Mouse (Mus musculus): Measurements from ENCODE around the gene Pml.

The Pml gene

DNA sequence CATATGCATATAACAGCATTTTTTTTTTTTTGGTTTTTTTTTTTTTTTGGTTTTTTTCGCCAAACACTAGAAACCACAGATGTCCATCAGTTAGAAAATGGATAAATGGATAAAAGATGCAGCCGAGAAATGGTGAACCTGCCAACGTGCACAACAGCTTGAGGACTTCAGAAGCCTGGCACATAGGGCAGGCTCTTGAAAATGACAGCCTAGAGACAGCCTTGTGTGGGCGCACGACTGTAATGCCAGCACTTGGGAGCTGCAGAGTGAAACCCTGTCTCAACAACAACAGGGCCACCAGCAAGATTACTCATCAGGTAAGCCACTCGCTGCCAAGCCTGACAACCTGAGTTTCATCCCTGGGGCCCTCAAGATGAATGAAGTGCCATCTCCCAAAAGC, 80.2 kb downstream of the Pml start:
- no peak for DNase-seq (ENCODE audit: low read depth, low spot score)

DNA sequence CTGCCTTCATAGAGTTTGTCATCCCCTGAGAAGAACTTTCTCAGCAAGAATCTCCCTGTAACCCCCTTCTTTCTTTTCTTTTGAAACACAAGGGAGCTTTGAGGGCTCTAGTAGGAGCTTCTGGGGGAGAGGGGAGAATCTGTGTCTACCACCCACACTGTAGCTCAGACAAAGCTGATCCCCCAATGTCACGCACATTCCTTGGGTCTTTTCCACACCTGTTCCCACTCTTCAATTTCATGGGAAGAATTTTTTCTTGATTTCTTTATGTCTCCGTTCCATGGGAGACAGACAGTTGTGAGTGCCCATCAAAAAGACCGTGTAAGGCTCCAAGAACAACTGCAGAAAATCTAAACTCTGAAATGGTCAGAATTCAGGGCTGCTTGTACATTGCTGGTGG, 80.7 kb downstream of the Pml start:
- DNase-seq (ENCODE audit: low read depth, low spot score), result no peak

Measured in CD4-positive, CD25-positive, alpha-beta regulatory T cell, adult 2 months (primary cell).